Mouse (Mus musculus): ENCODE results near the gene Ccdc6.

Ccdc6 gene

DNA sequence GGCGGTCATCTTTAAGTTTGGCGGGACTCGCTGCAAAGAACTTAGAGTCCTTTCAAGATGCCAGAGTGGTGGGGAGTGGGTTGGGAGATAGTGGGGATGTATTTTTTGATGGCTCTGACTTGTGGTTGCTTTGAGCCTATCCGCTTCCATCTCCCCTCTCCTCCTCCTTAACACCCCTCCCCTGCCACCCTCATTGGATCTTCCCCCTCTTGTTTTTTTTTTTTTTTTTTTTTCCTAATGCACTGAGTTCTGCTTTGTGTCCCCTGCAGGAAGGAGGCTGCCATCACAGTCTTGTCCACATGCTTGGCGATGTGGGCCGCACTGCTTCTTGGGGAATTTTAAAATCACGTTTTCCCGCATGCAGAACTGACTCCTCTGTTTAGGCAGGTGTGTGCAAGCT, 31.5 kb downstream of the Ccdc6 start:
- in situ Hi-C loops (cut with MboI, MseI): loop anchor here (10.0 kb wide), 1 partner anchor 1216 kb away; the partner anchor contains the start of genes Cisd1 and Ipmk

DNA sequence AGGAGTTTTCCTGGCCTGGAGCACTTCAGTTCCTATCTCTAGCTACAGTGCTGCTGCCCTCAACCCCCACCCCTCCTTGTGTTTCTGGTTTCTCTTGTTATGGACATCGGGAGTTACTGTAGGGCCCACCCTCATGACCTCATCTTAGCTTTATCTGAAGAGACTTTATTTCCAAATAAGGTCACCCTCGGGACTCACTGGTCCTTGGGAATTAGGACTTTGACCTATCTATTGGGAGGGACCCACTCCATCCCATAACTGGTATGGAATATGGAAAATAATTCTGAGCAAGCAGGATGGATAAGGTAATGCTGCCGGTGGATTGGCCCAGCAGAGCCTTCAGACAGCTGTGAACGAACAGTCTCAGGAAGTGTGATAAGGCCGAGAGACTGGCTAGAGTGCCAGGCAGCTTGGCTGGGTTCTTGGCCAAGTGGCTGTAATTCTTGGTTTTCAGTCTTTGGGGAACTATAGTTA, 35.2 kb downstream of the Ccdc6 start:
- in situ Hi-C loops (cut with MboI, MseI): no loop called here

DNA sequence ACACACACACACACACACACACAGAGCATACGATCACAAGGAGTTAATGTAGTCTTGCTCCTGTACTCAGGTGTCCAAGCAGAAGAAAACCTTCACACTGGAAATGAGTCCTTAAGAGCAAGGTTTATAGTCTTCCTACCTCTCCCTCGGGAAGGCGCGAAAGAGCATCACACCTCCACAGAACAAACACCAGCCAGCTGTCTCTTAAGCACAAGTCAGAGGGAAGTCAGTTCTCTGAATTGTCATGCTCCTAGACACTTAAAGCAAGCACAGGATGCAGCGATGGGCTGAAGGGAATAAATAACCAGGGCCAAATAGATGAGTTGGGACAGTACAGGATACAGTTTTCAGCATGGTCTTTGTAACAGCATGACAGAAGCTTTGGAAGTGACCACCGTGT, 35.8 kb downstream of the Ccdc6 start:
- in situ Hi-C loops (cut with MboI, MseI): no loop called here

DNA sequence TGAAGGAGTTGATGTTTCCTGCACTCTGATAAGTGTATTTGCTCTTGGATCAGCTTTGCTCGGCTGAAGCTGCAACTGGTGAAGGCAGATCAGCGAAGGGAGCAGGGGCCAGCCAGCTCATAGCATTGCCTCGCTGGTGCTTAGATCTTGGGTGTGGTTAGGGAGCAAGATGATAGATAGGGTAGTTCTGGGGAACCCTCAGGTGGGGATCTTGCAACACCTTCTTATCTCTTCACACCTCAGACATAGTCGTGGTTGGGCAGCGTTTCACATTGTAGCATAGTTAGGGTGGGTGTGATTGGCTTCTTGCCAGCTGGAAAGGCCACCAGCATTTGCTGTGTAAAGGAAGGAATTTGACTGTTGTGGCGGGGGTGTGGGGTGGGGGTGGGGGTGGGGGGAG, 36.3 kb downstream of the Ccdc6 start:
- in situ Hi-C loops (cut with MboI, MseI): no loop called here

DNA sequence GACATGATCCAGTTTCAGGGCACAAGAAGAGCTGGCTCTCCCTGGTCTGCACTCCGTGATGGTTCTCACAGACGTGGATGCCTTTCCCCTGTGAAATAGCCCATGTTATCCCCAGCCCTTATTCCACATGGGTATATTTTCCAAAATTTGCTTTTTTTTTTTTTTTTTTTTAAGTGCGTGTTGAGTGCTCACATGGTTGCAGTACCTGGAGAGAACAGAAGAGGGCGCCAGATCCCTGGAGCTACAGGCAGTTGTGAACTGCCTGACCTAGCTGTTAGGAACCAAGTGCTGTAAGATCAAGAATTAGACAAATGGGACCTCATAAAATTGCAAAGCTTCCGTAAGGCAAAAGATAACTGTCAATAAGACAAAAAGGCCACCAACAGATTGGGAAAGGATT, 38.8 kb downstream of the Ccdc6 start:
- in situ Hi-C loops (cut with MboI, MseI): no loop called here

DNA sequence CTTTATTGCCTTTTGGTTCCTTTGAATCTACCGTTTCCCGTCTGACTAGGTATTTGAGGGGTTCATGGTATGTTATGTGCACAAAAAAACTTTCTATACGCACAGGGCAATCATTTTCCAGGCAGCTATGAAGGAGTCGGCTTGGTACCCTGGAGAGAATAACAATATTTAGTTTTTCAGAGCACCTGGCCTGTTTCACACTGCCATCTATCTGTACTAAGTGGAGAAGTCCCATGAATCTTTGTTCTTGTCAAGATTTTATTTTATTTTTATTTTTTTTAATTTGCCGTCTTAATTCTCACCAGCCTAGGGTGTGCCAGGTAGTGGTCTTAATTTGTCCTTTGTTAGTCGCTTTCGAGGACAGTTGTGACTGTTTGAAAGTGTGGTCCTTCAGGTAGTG, 40.7 kb downstream of the Ccdc6 start:
- in situ Hi-C loops (cut with MboI, MseI): no loop called here

DNA sequence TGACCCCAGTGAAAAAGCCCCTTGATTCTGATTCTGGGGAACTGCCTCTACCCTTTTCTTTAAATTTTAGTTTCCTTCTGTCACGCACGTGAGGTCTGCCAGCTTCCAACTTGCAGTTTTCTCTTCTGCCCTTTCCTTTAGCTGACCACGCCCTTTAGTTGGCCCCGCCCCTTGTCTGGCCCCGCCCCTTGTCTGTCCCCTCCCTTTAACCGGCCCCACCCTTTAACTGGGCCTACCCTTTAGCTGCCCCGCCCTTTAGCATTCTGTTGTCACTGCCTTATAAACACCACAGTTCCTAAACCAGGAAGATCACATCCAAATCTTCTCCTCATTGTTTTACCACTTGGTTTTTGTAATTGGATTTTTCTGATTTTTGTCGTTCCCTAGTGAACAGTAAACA, 41.2 kb downstream of the Ccdc6 start:
- in situ Hi-C loops (cut with MboI, MseI): no loop called here

DNA sequence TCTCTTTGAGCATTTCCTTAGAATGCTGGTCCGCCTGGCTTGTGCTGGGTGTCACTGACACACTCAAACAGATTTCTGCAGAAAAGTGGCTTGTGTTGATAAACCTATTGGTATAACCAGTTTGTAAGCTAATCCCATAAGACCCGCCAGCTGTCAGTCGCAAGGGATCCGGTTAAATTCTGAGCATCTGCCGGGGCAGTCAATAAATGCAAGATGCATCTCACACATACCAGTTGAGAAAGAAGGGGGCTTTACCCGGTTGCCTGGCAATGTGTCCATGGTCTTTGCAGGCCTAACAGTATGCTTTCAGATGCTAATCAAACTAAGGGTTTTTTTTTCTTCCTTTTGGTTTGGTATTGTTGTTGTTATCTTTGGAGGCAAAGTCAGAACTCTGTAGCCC, 42.4 kb downstream of the Ccdc6 start:
- in situ Hi-C loops (cut with MboI, MseI): no loop called here

DNA sequence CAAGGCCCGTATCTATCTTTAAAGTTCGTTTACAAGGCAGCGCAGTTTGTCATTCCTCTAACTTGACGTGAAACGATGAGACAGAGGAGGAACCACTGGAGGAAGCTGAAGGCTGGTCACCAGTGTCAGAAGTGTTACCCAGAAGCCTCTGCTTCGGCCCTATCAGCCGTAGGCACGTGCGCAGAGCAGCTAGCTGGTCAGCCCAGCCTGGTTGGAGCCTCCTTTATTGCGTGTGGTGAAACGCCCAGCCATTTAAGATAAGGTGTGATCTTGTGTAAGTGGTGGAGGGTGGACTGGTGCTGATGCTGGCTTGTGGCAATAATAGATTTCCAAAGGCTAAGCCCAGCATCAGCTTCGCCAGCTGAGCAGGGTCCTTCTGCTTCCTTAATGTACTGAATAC, 43.5 kb downstream of the Ccdc6 start:
- in situ Hi-C loops (cut with MboI, MseI): no loop called here

DNA sequence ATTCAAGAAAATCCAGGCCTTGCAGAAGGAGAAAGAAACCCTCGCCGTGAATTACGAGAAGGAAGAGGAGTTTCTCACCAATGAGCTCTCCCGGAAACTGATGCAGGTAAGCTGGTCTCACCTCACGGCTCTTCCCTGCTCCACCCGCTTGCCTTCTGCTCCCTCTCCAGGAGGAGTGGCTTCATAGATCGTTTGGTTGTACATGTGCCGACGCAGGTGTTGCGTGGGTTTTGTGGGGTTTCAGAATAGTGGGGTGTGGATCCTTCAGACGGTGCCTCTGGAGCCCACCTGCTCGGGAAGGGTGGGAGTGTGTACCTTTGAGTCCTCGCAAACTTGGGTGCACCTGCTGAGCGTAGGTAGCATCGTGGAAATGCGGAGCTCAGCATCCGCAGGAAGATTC, 45.7 kb downstream of the Ccdc6 start:
- in situ Hi-C loops (cut with MboI, MseI): no loop called here

DNA sequence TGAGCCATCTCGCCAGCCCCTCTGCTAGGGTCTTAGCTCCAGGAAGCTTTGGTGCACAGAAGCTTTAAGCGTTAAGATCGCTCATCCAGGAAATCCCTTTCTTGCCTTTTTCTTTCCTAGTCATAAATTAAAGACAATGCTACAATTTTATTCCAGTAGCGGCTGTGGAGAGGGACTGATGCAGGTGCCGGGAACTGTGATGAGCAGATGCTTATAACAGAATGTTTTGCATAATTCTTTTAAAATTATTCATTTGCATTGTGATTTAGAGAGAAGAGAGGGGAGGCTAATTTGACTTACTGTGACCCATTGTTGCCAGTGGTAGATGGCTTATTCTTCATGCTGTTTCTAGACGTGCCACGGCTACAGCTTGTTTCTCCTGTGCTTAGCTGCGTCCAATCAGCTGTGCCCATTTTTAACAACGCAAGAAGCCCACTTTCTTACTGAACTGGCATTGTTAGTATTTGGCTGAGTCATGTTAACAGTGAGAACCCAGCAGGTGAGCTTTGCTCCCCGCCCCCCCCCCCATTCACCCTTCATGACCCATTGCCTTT, 47.2 kb downstream of the Ccdc6 start:
- in situ Hi-C loops (cut with MboI, MseI): no loop called here

DNA sequence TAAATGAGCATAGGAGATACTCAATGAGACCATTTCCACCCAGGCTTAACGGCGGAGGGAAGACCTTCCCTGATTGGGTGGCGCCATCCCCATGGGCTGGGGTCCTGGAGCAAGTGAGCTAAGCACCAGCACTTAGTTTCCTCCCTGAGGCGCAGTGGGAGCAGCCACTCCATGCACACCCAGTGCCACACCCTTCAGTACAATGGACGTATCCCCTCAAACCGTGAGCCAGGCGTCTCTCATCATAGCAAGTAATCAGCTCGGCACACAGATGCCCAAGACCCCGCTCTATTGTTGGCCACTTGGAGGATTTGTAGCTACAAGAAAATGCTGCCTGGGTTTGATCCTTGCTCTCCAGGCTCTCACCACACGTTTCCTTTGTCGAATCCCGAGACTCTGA, 49.0 kb downstream of the Ccdc6 start:
- in situ Hi-C loops (cut with MboI, MseI): loop anchor here (5.0 kb wide), 1 partner anchor 46 kb away; no protein-coding TSS in a partner anchor

DNA sequence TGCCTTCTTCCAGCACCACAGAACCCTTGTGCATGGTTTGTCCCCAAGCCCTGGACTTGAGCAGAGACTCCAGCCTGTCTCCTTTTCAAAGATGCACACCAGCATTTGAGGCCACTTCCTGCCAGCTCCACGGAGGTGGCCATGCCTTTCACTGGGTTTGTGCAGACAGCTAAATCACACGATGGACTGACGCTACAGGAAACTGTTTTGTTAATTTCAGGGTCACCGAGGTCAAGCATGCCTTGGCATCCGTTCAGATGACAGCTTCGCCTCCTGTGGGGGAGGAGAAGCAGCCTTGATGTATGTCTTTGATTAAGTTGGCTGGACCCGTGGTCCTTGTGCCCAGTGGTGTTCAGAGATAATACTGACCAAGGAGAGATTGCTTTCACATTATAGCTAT, 52.2 kb downstream of the Ccdc6 start:
- in situ Hi-C loops (cut with MboI, MseI): loop anchor here (5.0 kb wide), 1 partner anchor 43 kb away; no protein-coding TSS in a partner anchor

DNA sequence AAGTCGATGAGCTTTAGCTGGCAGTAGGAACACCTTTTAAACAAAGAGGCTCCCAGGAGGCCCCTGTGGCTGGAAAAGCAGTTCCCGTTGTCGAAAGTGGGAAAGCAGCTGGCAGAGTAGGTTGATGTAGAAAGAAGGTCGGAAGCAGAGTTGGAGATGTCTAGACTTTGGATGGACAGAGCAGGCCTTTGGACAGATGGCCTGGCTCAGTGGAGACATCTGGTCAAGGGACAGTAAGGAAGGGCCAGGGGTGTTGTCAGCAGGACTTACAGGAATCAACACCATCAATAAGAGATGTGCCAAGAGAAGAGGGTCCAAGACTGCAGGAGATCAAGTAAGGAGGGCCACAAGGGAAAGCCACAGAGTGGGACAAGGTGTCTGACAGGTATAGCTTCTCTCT, 53.4 kb downstream of the Ccdc6 start:
- in situ Hi-C loops (cut with MboI, MseI): no loop called here

DNA sequence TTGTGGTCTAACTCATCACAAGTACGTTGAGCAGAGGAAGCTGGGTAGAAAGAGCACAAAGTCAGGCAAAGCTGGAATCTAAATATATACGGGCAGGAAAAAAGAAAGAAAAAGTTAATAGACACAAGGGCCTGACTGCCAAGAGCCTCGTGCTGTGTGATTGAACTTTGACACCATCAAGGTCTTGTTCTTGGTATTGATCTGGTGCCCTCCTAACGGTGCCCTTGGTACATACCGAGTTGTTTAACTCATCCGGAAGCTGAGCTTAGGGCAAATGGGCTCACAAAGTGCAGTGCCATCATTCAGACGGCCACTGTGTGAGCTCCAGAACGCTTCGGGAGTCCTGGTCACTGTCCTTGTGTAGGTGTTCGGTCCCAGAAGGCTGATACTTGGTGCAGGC, 54.2 kb downstream of the Ccdc6 start:
- in situ Hi-C loops (cut with MboI, MseI): no loop called here

DNA sequence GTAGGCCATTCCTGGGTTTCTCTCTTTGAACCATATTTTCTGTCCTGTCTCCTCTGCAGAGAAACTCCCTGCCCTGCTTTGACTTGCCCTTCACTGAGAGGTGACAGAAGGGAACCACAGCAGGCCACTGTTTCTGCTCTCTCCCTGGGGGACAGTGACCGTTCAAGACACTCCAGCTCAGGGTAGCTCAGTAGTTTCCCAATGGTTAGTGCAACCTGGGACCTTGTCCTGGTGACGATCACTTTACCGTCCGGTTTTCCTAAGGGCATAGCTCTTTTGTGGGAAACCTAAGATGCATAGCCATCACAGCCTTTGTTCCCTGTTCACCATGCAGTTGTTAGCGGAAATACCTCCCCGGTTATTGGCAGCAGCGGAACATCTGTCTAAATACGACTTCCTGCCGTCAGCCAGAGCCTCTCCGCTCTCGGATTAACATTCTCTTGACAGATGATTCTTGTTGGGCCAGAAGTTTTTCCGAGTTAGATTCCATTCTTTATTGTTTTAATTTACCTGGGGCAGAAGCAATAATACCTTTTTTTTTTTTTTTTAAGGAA, 55.3 kb downstream of the Ccdc6 start:
- in situ Hi-C loops (cut with MboI, MseI): no loop called here

DNA sequence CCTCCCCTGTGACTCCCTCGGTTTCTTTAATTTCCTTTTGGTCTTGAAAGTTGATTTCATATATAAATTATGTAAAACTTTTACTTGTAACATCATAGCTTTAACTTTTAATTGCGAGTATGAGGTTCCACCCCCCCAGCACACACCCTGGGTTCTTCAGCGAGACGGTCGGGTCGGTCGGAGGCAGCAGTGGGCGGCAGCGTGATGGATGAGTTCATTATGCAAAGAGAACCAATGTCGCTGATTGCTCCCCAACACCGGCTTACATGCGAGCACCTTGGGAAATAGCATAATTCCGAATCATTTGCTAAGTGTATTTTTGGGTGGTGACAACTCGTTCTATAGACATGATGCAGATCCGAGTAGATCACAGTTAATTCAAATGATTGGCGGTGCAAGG, 56.9 kb downstream of the Ccdc6 start:
- in situ Hi-C loops (cut with MboI, MseI): no loop called here

DNA sequence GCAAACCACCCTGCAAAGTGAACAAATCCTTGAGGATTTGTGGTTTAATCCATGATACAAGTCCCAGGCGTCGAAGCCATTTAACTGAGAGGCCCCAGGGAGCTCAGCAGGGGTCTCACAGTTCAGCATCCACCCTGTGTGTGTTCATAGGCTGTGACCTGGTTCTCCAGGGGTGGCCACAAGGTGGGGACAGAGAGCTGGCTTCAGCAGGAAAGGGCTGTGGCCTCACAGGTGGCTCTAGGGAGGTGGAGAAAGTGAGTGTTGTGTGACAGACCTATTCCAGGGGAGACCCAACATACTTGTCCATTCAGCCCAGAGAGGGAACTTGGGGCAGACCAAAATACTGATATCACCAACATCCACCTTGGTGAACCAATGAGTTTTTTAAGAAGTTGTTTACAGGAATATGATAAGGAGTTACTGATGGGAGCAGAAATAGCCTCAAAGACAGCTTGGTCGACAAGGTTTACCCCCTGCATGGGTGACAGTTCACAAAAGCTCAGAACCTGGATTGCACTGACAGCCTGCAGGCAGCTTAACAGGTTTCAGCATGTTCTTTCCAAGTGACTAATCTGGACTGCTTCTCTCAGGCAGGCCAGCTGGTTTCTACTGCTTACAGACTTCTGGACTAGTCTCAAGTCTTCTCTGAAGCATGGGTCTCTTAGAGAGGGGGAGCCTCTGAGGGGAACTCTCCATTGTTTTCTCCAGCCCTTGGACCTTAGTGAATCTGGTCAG, 59.7 kb downstream of the Ccdc6 start:
- in situ Hi-C loops (cut with MboI, MseI): no loop called here

DNA sequence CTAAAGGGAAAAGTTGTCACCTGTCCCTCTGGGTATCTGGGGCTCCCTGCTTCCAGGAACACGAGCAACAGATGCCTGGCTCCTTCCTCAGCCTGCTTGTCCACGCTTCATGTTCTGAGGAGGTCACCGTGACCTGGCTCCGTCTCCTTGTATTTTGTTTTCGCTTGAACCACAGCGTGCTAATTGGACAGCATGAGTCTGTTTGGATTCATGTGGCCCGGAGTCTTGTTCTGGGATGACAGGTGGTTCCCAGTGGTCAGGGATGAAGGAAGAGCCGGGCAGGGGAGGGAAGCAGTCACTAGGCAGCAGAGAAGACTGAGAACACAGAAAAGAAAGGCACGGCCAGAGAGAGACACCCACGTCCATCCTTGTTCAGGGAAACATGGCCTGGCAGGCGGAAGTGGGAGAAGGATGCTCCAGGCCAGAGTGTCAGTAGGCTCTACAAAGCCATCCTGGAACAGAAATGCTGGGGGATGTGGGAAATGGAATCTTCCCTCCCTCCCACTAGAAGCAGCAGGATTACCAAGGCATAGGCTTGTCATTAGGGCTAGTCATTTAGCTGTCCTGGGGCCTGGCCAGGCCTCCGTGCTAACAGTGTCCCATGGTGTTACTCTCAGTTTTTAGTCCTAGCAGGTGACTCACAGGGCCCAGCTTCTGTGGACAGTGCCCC, 62.9 kb downstream of the Ccdc6 start:
- in situ Hi-C loops (cut with MboI, MseI): no loop called here

DNA sequence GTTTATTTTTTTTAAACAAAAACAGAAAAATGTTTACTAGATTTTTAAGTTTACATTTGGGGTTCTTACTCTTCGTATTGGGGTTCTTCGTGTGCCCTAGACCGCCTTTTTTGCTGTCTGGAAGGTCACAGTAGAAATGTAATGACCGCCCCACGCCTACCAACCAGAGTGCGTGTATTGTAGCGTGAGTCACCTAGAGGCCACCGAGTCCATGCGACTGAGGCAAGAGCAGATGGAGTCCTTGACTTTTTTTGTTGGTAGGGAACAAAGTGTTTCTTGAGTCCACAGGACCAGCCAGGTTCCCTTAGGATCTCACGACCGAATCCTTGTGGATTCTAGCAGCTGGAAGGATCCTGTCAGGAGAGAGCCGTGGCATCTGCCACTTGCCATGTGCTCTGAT, 63.9 kb downstream of the Ccdc6 start:
- in situ Hi-C loops (cut with MboI, MseI): no loop called here

DNA sequence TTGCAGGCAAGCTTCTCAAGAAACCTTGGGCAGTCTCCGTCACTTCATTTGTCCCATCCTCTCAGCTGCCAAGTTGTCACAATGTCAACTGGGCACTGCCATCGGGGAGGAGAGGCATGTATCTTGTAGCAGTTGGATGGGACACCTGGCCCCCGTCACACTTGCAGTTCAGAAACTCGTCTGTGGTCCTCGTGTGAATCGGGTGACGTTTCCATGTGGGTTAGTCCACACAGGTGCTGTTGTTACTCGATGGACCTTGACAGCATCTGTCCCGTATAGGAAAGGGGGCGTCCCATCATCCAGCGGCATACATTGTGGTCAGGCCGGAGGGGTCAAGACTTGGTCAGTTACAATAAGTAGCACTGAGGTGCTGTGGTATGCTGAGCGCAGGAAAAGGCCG, 64.6 kb downstream of the Ccdc6 start:
- in situ Hi-C loops (cut with MboI, MseI): no loop called here

DNA sequence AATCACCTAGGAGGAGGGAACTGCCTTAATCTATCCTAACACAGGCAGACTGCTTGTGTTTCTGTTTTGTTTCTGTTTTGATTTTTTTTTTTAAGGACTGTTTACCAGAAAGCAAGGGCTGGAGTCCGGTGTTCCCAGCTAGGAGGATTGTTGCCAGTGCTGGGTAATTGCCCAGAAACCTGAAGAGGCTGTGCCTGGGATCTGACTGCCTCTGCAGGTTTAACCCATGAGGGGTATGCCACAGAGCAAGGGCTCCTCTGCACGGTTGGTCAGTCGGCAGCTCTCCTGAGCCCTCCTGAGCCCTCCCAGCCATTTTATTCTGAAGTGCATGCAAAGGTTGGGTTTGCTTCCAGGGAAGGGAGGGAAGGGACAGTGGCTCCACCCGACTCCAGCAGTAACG, 66.8 kb downstream of the Ccdc6 start:
- in situ Hi-C loops (cut with MboI, MseI): no loop called here

DNA sequence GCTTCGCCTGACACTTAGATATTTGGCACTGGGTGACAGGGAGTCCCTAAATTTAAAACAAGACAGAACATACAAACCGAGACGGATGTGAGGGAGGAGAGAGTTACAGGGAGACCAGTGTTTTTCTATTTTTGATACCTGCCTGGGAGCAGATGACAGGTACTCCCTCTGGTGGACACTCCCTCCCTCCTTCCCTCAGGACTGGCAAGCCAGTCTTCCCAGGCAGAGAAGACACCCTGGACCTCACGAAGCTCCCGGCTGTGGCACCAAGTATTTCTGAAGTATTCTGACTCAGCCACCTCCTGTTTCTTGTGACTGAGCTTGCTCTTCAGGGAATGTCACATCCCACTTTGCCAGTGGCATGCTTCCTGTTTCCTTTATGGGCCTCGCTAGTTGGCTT, 69.0 kb downstream of the Ccdc6 start:
- in situ Hi-C loops (cut with MboI, MseI): no loop called here
